Mouse (Mus musculus): ENCODE data around the gene Sdhd.

DNA sequence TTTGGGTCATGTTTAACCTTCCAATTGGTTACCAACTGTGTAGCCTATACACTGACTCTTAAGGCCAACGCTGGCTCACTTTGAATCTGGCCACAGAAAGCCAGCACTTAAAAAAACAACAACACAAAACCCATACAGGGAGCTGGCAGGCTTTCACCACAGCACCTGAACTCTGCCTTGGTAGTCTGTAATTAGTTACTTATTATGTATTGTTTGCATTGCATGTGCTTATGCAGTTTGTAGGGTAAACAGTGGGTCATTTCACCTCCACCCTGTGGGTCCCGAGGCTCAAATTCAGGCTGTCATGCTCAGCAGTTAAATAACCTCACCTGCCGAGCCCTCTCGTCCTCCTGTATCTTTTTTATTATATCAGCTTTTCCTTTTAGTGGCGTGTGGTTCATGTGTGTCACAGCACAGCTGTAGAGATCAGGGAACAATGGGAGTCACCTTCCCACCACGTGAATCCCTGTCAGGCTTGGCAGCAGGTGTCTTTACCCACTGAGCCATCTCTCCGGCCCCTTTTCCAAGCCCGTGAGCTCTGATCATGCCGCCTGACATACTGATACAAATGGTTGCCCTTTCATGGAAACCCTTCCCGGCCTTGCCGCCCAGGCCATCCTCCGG, 8.7 kb downstream of the Sdhd start:
- TF ChIP-seq CTCF (IDR thresholded peaks at IDR 0.05; ENCODE audit: low read depth, low read length) (no peak), POLR2A (IDR thresholded peaks at IDR 0.05; ENCODE audit: borderline replicate concordance, low read depth, low read length) (no peak)
